Mouse (Mus musculus) lung, embryonic 15.5 days (tissue): Measurements from ENCODE around the gene Gm18596. TPM values are rescaled to one million over a fixed set of nuclear protein-coding genes. Genes with fewer than 3 reads are reported as not detected.
"Not testable (repeated sequence)": the region's sequence is repeated elsewhere in the genome, so short reads cannot be mapped to it uniquely, and the experiment has no call there.

Source experiments
- ATAC-seq: fragments of 200-750 bp; cut with Nextera tagmentation; 2 replicates; pipeline ENCODE4 v1.8.0; 2017; ENCODE audit warnings: moderate number of reproducible peaks, borderline replicate concordance; ENCODE audit not compliant: low FRiP score, low TSS enrichment; ENCODE audit errors: extremely low read depth
- H3K27ac ChIP-seq: fragments of 300-500 bp; sonication (generic); 2 replicates; pipeline ENCODE4 v1.5.1; 2015; ENCODE audit warnings: moderate library complexity, mild to moderate bottlenecking, inconsistent platforms
- H3K27me3 ChIP-seq: fragments of 300-500 bp; sonication (generic); 2 replicates; pipeline ENCODE4 v1.6.1; 2015; ENCODE audit warnings: inconsistent platforms
- H3K36me3 ChIP-seq: fragments of 300-500 bp; sonication (generic); 2 replicates; pipeline ENCODE4 v1.6.1; 2015; ENCODE audit warnings: inconsistent platforms
- H3K4me1 ChIP-seq: fragments of 300-500 bp; sonication (generic); 2 replicates; pipeline ENCODE4 v1.6.1; 2015; ENCODE audit warnings: inconsistent platforms
- H3K4me2 ChIP-seq: fragments of 300-500 bp; sonication (generic); 2 replicates; pipeline ENCODE4 v1.6.1; 2015; ENCODE audit warnings: inconsistent platforms, mild to moderate bottlenecking, moderate library complexity
- H3K4me3 ChIP-seq: fragments of 300-500 bp; sonication (generic); 2 replicates; pipeline ENCODE4 v1.5.1; 2015; ENCODE audit warnings: mild to moderate bottlenecking, inconsistent platforms
- H3K9ac ChIP-seq: fragments of 300-500 bp; sonication (generic); 2 replicates; pipeline ENCODE4 v1.6.1; 2015; ENCODE audit warnings: inconsistent platforms
- H3K9me3 ChIP-seq: fragments of 300-500 bp; sonication (generic); 2 replicates; pipeline ENCODE4 v1.6.1; 2016; ENCODE audit warnings: inconsistent platforms
- WGBS: fragments of 180-500 bp; shearing (Covaris S2); methylation state at CpG from one replicate; pipeline ENCODE4 v1.1.7; 2015; 5-methylcytosine and 5-hydroxymethylcytosine counted together
- polyA plus RNA-seq: library from polyadenylated mRNA; unstranded; fragments of >200 nt; fragmentation: Nextera tagmentation; extraction: Ambion mirVana; gene quantifications from 2 replicates; pipeline ENCODE4 v1.2.1, GENCODE M21; 2015

Gene Gm18596
- polyA plus RNA-seq = not detected in 2 replicates

DNA sequence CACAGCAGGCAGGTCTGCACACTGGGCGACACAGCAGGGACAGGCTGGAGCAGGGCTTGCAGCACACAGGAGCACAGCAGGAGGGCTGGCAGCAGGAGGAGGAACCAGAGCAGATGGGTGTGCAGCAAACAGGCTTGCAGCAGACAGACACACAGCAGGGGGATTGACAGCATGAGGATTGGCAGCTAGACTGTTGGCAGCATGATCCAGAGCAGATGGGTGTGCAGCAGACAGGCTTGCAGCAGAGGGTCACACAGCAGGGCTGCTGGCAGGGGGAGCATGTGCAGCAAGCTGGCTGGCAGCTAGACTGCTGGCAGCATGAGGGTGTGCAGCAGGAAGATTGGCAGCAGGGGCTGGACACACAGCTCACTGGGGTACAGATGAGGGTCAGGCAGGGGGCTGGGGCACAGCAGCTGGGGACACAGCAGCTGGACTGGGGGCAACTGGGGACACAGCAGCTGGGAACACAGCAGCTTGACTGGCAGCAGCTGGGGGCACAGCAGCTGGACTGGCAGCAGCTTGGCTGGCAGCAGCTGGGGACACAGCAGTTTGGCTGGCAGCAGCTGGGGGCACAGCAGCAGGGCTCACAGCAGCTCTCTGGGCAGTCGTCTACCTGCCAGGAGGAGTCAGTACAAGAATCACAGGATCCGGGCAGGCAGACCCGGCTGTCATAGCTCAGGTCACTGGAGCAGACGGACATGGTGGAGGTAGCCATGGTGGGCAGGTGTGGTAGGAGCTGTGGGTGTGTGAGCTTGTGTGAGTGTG, at the start of gene Gm18596:
Gene Gm18596 (minus strand): TSS at position 715 of the 765 bp plus-strand sequence.
- H3K4me3 ChIP-seq, H3K9ac ChIP-seq, H3K4me2 ChIP-seq, H3K27me3 ChIP-seq, ATAC-seq, H3K4me1 ChIP-seq, H3K9me3 ChIP-seq, H3K36me3 ChIP-seq, H3K27ac ChIP-seq: not testable (repeated sequence)
- WGBS = 43% methylated on average over 5 of the region's 5 CpGs

DNA sequence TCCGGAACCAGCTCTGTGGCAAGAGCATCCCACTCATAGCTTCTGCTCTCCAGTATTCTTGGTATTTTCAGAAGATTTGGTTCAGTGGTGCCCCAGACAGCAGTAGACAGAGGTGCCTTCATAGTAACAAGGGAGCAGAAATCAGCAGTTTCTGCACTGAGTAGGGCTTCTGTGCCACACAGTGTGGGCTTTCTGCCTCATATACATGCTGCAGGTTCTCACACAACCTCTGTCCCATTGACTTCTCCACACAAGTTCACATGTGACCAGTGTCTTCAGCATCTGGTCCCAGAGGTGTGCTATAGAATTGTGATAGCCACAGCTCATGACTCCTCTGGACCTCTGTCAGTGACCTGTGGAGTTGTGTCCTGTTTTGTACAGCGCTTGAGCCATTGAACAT, 46.2 kb upstream of the Gm18596 start:
- no peak overlapping the region for H3K4me2 ChIP-seq
- no peaks in the 10 kb centered on the region for H3K4me1 ChIP-seq
- H3K27me3 ChIP-seq = no peaks in the 10 kb centered on the region
- no peak overlapping the region for H3K4me3 ChIP-seq
- H3K9me3 ChIP-seq = no peaks in the 10 kb centered on the region
- H3K27ac ChIP-seq = no peak overlapping the region
- WGBS = 79% methylated on average over 2 of the region's 2 CpGs
- no peak overlapping the region for H3K9ac ChIP-seq
- ATAC-seq = no peak
- no peaks in the 10 kb centered on the region for H3K36me3 ChIP-seq

DNA sequence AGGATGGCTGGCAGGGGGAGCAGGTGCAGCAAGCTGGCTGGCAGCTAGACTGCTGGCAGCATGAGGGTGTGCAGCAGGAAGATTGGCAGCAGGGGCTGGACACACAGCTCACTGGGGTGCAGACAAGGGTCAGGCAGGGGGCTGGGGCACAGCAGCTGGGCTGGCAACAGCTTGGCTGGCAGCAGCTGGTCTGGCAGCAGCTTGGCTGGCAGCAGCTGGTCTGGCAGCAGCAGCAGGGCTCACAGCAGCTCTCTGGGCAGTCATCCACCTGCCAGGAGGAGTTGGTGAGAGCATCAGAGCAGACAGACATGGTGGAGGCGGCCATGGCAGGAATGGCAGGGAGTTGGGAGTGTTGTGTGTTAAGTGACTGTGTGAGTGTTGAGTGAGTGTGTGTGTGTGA, 45.4 kb upstream of the Gm18596 start, which contains the start of gene Gm7137:
Gene Gm7137 (minus strand): TSS at position 325 of the 400 bp plus-strand sequence.
- not testable (repeated sequence) for H3K36me3 ChIP-seq, H3K4me3 ChIP-seq, H3K9ac ChIP-seq, ATAC-seq, H3K27me3 ChIP-seq, H3K9me3 ChIP-seq, H3K27ac ChIP-seq, H3K4me2 ChIP-seq, H3K4me1 ChIP-seq
- WGBS = 44% methylated on average over 1 of the region's 1 CpGs

DNA sequence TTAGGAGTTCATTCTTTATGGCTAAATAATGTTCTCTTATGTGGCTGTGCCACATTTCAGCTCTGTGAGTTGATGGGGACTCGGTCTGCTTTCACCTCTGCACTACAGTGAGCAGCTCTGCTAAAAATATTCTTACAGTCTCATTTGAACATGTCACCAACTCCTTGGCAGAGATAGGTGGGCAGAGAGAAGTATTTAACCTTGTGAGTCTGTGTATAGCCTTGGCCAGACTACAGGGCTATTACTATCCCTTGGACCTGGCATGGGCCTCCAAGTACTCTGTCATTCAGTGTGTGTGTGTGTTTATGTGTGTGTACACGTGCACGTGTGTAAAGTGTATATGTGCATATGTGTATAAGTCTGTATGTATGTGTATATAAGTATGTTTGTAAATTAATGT, 41.0 kb upstream of the Gm18596 start:
- H3K27me3 ChIP-seq, H3K36me3 ChIP-seq, H3K27ac ChIP-seq, H3K4me3 ChIP-seq, H3K4me2 ChIP-seq, H3K9me3 ChIP-seq, H3K9ac ChIP-seq, ATAC-seq, H3K4me1 ChIP-seq: not testable (repeated sequence)
- WGBS = 83% methylated on average over 3 of the region's 3 CpGs

DNA sequence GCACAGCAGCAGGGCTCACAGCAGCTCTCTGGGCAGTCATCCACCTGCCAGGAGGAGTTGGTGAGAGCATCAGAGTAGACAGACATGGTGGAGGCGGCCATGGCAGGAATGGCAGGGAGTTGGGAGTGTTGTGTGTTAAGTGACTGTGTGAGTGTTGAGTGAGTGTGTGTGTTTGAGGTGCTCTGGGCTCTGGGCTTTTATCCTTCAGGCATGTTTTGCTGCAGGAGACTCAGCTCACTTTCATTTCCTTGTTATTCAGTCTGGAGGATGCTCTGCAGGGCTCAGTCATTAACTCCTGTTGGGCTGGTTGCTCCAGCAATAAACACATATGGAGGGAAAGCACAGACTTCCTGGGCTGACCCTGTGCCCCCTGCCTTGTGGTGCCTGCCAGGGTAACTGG, 40.0 kb upstream of the Gm18596 start, which contains the start of gene Gm3250:
Gene Gm3250 (minus strand): TSS at position 101 of the 400 bp plus-strand sequence.
- ATAC-seq, H3K4me2 ChIP-seq, H3K9me3 ChIP-seq, H3K9ac ChIP-seq, H3K4me1 ChIP-seq, H3K27me3 ChIP-seq, H3K4me3 ChIP-seq, H3K36me3 ChIP-seq, H3K27ac ChIP-seq: not testable (repeated sequence)
- WGBS = 60% methylated on average over 1 of the region's 1 CpGs

DNA sequence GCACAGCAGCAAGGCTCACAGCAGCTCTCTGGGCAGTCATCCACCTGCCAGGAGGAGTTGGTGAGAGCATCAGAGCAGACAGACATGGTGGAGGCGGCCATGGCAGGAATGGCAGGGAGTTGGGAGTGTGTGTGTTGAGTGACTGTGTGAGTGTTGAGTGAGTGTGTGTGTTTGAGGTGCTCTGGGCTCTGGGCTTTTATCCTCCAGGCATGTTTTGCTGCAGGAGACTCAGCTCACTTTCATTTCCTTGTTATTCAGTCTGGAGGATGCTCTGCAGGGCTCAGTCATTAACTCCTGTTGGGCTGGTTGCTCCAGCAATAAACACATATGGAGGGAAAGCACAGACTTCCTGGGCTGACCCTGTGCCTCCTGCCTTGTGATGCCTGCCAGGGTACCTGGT, 34.4 kb upstream of the Gm18596 start, which contains the start of gene Gm7138:
Gene Gm7138 (minus strand): TSS at position 101 of the 400 bp plus-strand sequence.
- H3K4me3 ChIP-seq, H3K4me1 ChIP-seq, H3K4me2 ChIP-seq, H3K9me3 ChIP-seq, H3K27me3 ChIP-seq, H3K27ac ChIP-seq, ATAC-seq, H3K9ac ChIP-seq, H3K36me3 ChIP-seq: not testable (repeated sequence)
- 59% methylated on average over 1 of the region's 1 CpGs for WGBS

DNA sequence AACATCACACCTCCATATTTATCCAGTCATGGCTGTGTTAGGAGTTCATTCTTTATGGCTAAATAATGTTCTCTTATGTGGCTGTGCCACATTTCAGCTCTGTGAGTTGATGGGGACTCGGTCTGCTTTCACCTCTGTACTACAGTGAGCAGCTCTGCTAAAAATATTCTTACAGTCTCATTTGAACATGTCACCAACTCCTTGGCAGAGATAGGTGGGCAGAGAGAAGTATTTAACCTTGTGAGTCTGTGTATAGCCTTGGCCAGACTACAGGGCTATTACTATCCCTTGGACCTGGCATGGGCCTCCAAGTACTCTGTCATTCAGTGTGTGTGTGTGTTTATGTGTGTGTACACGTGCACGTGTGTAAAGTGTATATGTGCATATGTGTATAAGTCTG, 29.7 kb upstream of the Gm18596 start:
- not testable (repeated sequence) for H3K9me3 ChIP-seq, H3K27ac ChIP-seq, H3K4me3 ChIP-seq, H3K36me3 ChIP-seq, H3K9ac ChIP-seq, ATAC-seq, H3K27me3 ChIP-seq, H3K4me2 ChIP-seq, H3K4me1 ChIP-seq
- 74% methylated on average over 3 of the region's 3 CpGs for WGBS

DNA sequence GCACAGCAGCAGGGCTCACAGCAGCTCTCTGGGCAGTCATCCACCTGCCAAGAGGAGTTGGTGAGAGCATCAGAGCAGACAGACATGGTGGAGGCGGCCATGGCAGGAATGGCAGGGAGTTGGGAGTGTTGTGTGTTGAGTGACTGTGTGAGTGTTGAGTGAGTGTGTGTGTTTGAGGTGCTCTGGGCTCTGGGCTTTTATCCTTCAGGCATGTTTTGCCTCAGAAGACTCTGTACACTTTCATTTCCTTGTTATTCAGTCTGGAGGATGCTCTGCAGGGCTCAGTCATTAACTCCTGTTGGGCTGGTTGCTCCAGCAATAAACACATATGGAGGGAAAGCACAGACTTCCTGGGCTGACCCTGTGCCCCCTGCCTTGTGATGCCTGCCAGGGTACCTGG, 28.8 kb upstream of the Gm18596 start, which contains the start of gene Gm3238:
Gene Gm3238 (minus strand): TSS at position 101 of the 400 bp plus-strand sequence.
- not testable (repeated sequence) for H3K9me3 ChIP-seq, H3K36me3 ChIP-seq, H3K4me2 ChIP-seq, ATAC-seq, H3K9ac ChIP-seq, H3K27ac ChIP-seq, H3K27me3 ChIP-seq, H3K4me3 ChIP-seq, H3K4me1 ChIP-seq
- WGBS = no CpG with 5 or more reads among the region's 1 CpGs

DNA sequence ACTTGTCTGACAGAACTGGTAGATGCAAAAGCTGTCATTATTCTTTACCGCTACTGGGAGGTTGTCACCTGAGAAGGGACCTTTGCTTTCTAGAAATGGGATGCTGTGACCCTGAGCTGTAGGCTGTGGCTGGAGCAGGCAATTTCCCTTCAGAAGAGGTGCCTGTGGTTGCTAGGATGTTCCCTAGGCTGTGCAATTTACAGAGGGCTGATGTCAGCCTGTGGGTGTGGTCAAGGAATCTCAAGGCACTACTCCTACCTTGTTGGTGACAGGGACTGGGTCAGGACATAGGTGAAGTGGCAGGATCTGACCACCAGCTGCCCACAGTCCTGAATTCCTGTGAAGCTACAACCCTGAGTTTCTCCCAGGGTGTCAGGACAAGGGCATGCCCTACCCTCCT, 27.3 kb upstream of the Gm18596 start:
- no peak for ATAC-seq
- Histone ChIP-seq H3K27ac (no peak overlapping the region), H3K9me3 (no peaks in the 10 kb centered on the region), H3K27me3 (no peaks in the 10 kb centered on the region), H3K36me3 (no peaks in the 10 kb centered on the region), H3K4me2 (no peak overlapping the region), H3K4me3 (no peak overlapping the region), H3K9ac (no peak overlapping the region), H3K4me1 (no peaks in the 10 kb centered on the region)
- WGBS = 72% methylated on average over 1 of the region's 1 CpGs

DNA sequence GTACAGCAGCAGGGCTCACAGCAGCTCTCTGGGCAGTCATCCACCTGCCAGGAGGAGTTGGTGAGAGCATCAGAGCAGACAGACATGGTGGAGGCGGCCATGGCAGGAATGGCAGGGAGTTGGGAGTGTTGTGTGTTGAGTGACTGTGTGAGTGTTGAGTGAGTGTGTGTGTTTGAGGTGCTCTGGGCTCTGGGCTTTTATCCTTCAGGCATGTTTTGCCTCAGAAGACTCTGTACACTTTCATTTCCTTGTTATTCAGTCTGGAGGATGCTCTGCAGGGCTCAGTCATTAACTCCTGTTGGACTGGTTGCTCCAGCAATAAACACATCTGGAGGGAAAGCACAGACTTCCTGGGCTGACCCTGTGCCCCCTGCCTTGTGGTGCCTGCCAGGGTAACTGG, 17.1 kb upstream of the Gm18596 start, which contains the start of gene Gm3233:
Gene Gm3233 (minus strand): TSS at position 101 of the 400 bp plus-strand sequence.
- H3K4me2 ChIP-seq, ATAC-seq, H3K4me1 ChIP-seq, H3K36me3 ChIP-seq, H3K4me3 ChIP-seq, H3K27ac ChIP-seq, H3K27me3 ChIP-seq, H3K9ac ChIP-seq, H3K9me3 ChIP-seq: not testable (repeated sequence)
- 50% methylated on average over 1 of the region's 1 CpGs for WGBS

DNA sequence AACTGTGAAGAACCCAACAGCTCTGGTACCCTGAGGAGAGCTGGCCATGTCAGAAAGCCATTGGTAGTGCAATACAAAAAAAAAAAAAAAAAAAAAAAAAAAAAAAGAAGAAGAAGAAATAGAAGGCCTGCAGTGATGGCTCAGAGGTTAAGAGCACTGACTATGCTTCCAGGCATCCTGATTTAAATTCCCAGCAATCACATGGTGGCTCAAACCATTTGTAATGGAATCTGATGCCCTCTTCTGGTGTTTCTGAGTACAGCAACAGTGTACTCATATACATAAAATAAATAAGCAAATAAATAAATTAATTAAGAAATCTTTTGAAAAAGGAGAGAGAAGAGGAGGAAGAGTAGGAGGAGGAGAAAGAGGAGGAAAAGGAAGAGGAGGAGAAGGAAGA, 11.0 kb upstream of the Gm18596 start:
- no peak for ATAC-seq
- H3K36me3 ChIP-seq = no peaks in the 10 kb centered on the region
- no peaks in the 10 kb centered on the region for H3K4me1 ChIP-seq
- H3K4me2 ChIP-seq = no peak overlapping the region
- H3K9ac ChIP-seq = no peak overlapping the region
- H3K27ac ChIP-seq = no peak overlapping the region
- H3K9me3 ChIP-seq = no peaks in the 10 kb centered on the region
- H3K4me3 ChIP-seq = no peak overlapping the region
- H3K27me3 ChIP-seq = no peaks in the 10 kb centered on the region

DNA sequence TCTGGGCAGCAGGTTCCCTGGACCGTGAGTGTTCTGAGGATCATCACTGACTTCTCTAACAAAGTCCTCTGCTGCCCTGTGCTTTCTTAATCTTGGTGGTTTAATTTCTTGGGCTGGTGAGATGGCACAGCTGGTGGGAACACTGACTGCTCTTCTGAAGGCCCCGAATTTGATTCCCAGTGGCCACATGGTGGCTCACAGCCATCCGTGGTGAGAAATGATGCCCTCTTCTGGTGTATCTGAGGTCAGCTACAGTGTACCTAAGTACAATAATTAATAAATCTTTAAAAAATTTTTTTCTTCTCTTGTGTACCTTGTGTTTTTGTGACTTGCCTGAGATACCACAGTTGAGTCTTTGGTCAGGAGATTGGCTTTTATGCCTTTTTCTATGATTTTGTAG, 9.9 kb upstream of the Gm18596 start:
- not testable (repeated sequence) for H3K4me3 ChIP-seq, ATAC-seq, H3K27me3 ChIP-seq, H3K4me2 ChIP-seq, H3K4me1 ChIP-seq, H3K9me3 ChIP-seq, H3K27ac ChIP-seq, H3K9ac ChIP-seq, H3K36me3 ChIP-seq
- 46% methylated on average over 3 of the region's 3 CpGs for WGBS
